Mouse (Mus musculus) cortical plate, adult 2 months (tissue): ENCODE measurements around the gene Smarcc2.

Source experiments
- CTCF ChIP-seq: fragments of 200-500 bp; IDR thresholded peaks from 2 replicates; pipeline ENCODE4 v1.5.1; 2011; ENCODE audit warnings: mild to moderate bottlenecking, control low read depth, low read length; ENCODE audit not compliant: insufficient read depth; ENCODE audit errors: extremely low read depth
- POLR2A ChIP-seq: fragments of 200-500 bp; IDR thresholded peaks from 2 replicates; pipeline ENCODE4 v1.6.1; 2011; ENCODE audit warnings: mild to moderate bottlenecking, low read length, control low read depth; ENCODE audit not compliant: insufficient read depth; ENCODE audit errors: extremely low read depth

GRCm38 (mm10) chr10:128445407-128445806 is 13.6 kb upstream of the Smarcc2 start:
- TF ChIP-seq CTCF (no peak), POLR2A (no peak)
